Mouse (Mus musculus): ENCODE data around the gene Notum. TPM values are rescaled to one million over a fixed set of nuclear protein-coding genes. Genes with fewer than 3 reads are reported as not detected.

The Notum gene
- 0.27 TPM in 1 of 2 replicates, not detected in the other for total RNA-seq (2014; rRNA removed; ENCODE audit: low replicate concordance)
- polyA plus RNA-seq (2015; fragmentation: Nextera tagmentation; extraction: Ambion mirVana) = 0.08 and 0.16 TPM in 2 replicates

- Histone ChIP-seq H3K27me3 (ENCODE audit: control insufficient read depth, insufficient read depth, low read length) (peaks cover 80% of the 10 kb centered on the region), H3K36me3 (replicated peaks; ENCODE audit: control insufficient read depth, insufficient read depth, low read length) (no peaks in the 10 kb centered on the region), H3K9me3 (replicated peaks; ENCODE audit: control insufficient read depth, low read length) (no peaks in the 10 kb centered on the region), H3K4me3 (ENCODE audit: low read depth, low read length) (peak within 1 kb of the TSS; percentile 47), H3K4me1 (ENCODE audit: control insufficient read depth, insufficient read depth) (peaks cover 12% of the 10 kb centered on the region), H3K27ac (ENCODE audit: low read depth) (no peak within 1 kb of the TSS), H3K9ac (replicated peaks; ENCODE audit: low read depth, low read length) (peak within 1 kb of the TSS; percentile 27; the same call in 1 of the 2 replicates), H3K4me2 (ENCODE audit: low read depth, low read length) (peak within 1 kb of the TSS; percentile 70)
- DNase-seq (ENCODE audit: low spot score) = no peak
- TF ChIP-seq CTCF (IDR thresholded peaks at IDR 0.05; ENCODE audit: low read depth) = no peak
- no peak for TF ChIP-seq EP300 (IDR thresholded peaks at IDR 0.05; ENCODE audit: low read depth)
- WGBS = under 1% methylated on average over 34 of the region's 35 CpGs
- no peak for ATAC-seq (ENCODE audit: insufficient read depth, low read depth)
These were observed at the start of gene Notum for GRCm38 (mm10) chr11:120661076-120661460. Notum (minus strand) TSS chr11:120661175.

- WGBS = 79% methylated on average over 5 of the region's 5 CpGs
- Histone ChIP-seq H3K9ac (replicated peaks; ENCODE audit: low read depth, low read length) (no peak overlapping the region), H3K27me3 (ENCODE audit: control insufficient read depth, insufficient read depth, low read length) (no peaks in the 10 kb centered on the region), H3K9me3 (replicated peaks; ENCODE audit: control insufficient read depth, low read length) (no peaks in the 10 kb centered on the region), H3K4me2 (ENCODE audit: low read depth, low read length) (no peak overlapping the region), H3K27ac (ENCODE audit: low read depth) (no peak overlapping the region), H3K36me3 (replicated peaks; ENCODE audit: control insufficient read depth, insufficient read depth, low read length) (peaks cover 19% of the 10 kb centered on the region), H3K4me1 (ENCODE audit: control insufficient read depth, insufficient read depth) (peaks cover 16% of the 10 kb centered on the region), H3K4me3 (ENCODE audit: low read depth, low read length) (no peak overlapping the region)
- TF ChIP-seq CTCF (IDR thresholded peaks at IDR 0.05; ENCODE audit: low read depth) (no peak), EP300 (IDR thresholded peaks at IDR 0.05; ENCODE audit: low read depth) (no peak)
- ATAC-seq (ENCODE audit: insufficient read depth, low read depth) (no peak), DNase-seq (ENCODE audit: low spot score) (no peak)
These were observed 49.7 kb upstream of the Notum start for GRCm38 (mm10) chr11:120710672-120711071.

- 76% methylated on average over 2 of the region's 2 CpGs for WGBS
- H3K4me1 ChIP-seq (ENCODE audit: control insufficient read depth, insufficient read depth) = peaks cover 16% of the 10 kb centered on the region
- H3K9me3 ChIP-seq (replicated peaks; ENCODE audit: control insufficient read depth, low read length) = no peaks in the 10 kb centered on the region
- H3K27ac ChIP-seq (ENCODE audit: low read depth) = no peak overlapping the region
- no peak overlapping the region for H3K4me3 ChIP-seq (ENCODE audit: low read depth, low read length)
- no peak for TF ChIP-seq EP300 (IDR thresholded peaks at IDR 0.05; ENCODE audit: low read depth)
- no peak for TF ChIP-seq CTCF (IDR thresholded peaks at IDR 0.05; ENCODE audit: low read depth)
- no peak for DNase-seq (ENCODE audit: low spot score)
- no peak overlapping the region for H3K9ac ChIP-seq (replicated peaks; ENCODE audit: low read depth, low read length)
- ATAC-seq (ENCODE audit: insufficient read depth, low read depth) = no peak
- no peaks in the 10 kb centered on the region for H3K27me3 ChIP-seq (ENCODE audit: control insufficient read depth, insufficient read depth, low read length)
- H3K4me2 ChIP-seq (ENCODE audit: low read depth, low read length) = no peak overlapping the region
- H3K36me3 ChIP-seq (replicated peaks; ENCODE audit: control insufficient read depth, insufficient read depth, low read length) = peaks cover 19% of the 10 kb centered on the region
These were observed 48.6 kb upstream of the Notum start for GRCm38 (mm10) chr11:120709551-120709950.

GRCm38 (mm10) chr11:120707969-120708368 is 47.0 kb upstream of the Notum start:
- Histone ChIP-seq H3K9me3 (replicated peaks; ENCODE audit: control insufficient read depth, low read length) (no peaks in the 10 kb centered on the region), H3K9ac (replicated peaks; ENCODE audit: low read depth, low read length) (no peak overlapping the region), H3K27me3 (ENCODE audit: control insufficient read depth, insufficient read depth, low read length) (no peaks in the 10 kb centered on the region), H3K27ac (ENCODE audit: low read depth) (no peak overlapping the region), H3K36me3 (replicated peaks; ENCODE audit: control insufficient read depth, insufficient read depth, low read length) (peaks cover 19% of the 10 kb centered on the region), H3K4me3 (ENCODE audit: low read depth, low read length) (no peak overlapping the region), H3K4me2 (ENCODE audit: low read depth, low read length) (no peak overlapping the region), H3K4me1 (ENCODE audit: control insufficient read depth, insufficient read depth) (peaks cover 24% of the 10 kb centered on the region)
- DNase-seq (ENCODE audit: low spot score) = no peak
- TF ChIP-seq EP300 (IDR thresholded peaks at IDR 0.05; ENCODE audit: low read depth) (no peak), CTCF (IDR thresholded peaks at IDR 0.05; ENCODE audit: low read depth) (no peak)
- no peak for ATAC-seq (ENCODE audit: insufficient read depth, low read depth)
- WGBS = 63% methylated on average over 5 of the region's 5 CpGs

- Histone ChIP-seq H3K27ac (ENCODE audit: low read depth) (no peak overlapping the region), H3K9me3 (replicated peaks; ENCODE audit: control insufficient read depth, low read length) (no peaks in the 10 kb centered on the region), H3K4me3 (ENCODE audit: low read depth, low read length) (no peak overlapping the region), H3K36me3 (replicated peaks; ENCODE audit: control insufficient read depth, insufficient read depth, low read length) (peaks cover 23% of the 10 kb centered on the region), H3K4me2 (ENCODE audit: low read depth, low read length) (no peak overlapping the region), H3K9ac (replicated peaks; ENCODE audit: low read depth, low read length) (no peak overlapping the region), H3K27me3 (ENCODE audit: control insufficient read depth, insufficient read depth, low read length) (no peaks in the 10 kb centered on the region), H3K4me1 (ENCODE audit: control insufficient read depth, insufficient read depth) (peaks cover 18% of the 10 kb centered on the region)
- TF ChIP-seq CTCF (IDR thresholded peaks at IDR 0.05; ENCODE audit: low read depth) (no peak), EP300 (IDR thresholded peaks at IDR 0.05; ENCODE audit: low read depth) (no peak)
- DNase-seq (ENCODE audit: low spot score) (no peak), ATAC-seq (ENCODE audit: insufficient read depth, low read depth) (no peak)
- WGBS = 40% methylated on average over 12 of the region's 12 CpGs
These were observed 46.2 kb upstream of the Notum start for GRCm38 (mm10) chr11:120707225-120707624.

GRCm38 (mm10) chr11:120706120-120706519 is 45.1 kb upstream of the Notum start:
- H3K9me3 ChIP-seq (replicated peaks; ENCODE audit: control insufficient read depth, low read length) = no peaks in the 10 kb centered on the region
- ATAC-seq (ENCODE audit: insufficient read depth, low read depth) = no peak
- H3K36me3 ChIP-seq (replicated peaks; ENCODE audit: control insufficient read depth, insufficient read depth, low read length) = peaks cover 32% of the 10 kb centered on the region
- H3K27me3 ChIP-seq (ENCODE audit: control insufficient read depth, insufficient read depth, low read length) = no peaks in the 10 kb centered on the region
- no peak overlapping the region for H3K4me2 ChIP-seq (ENCODE audit: low read depth, low read length)
- TF ChIP-seq CTCF (IDR thresholded peaks at IDR 0.05; ENCODE audit: low read depth) = no peak
- TF ChIP-seq EP300 (IDR thresholded peaks at IDR 0.05; ENCODE audit: low read depth) = no peak
- peaks cover 18% of the 10 kb centered on the region for H3K4me1 ChIP-seq (ENCODE audit: control insufficient read depth, insufficient read depth)
- H3K27ac ChIP-seq (ENCODE audit: low read depth) = no peak overlapping the region
- H3K4me3 ChIP-seq (ENCODE audit: low read depth, low read length) = no peak overlapping the region
- no peak for DNase-seq (ENCODE audit: low spot score)
- 65% methylated on average over 5 of the region's 5 CpGs for WGBS
- H3K9ac ChIP-seq (replicated peaks; ENCODE audit: low read depth, low read length) = no peak overlapping the region

All from heart, postnatal 0 days (tissue).